Mouse (Mus musculus) embryonic facial prominence, embryonic 13.5 days (tissue): Measurements from ENCODE around the gene Dusp13. TPM values are rescaled to one million over a fixed set of nuclear protein-coding genes. Genes with fewer than 3 reads are reported as not detected.
A peak's percentile ranks its signal among the peaks of the same experiment; 100 is the strongest.

Experiments used
- ATAC-seq: fragments of 200-750 bp; cut with Nextera tagmentation; 2 replicates; pipeline ENCODE4 v1.8.0; 2017; ENCODE audit warnings: low read depth; ENCODE audit not compliant: insufficient number of reproducible peaks, insufficient read depth, low FRiP score, low TSS enrichment
- H3K27ac ChIP-seq: fragments of 300-500 bp; sonication (generic); 2 replicates; pipeline ENCODE4 v1.5.1; 2015; ENCODE audit warnings: moderate library complexity, mild to moderate bottlenecking, inconsistent platforms
- H3K27me3 ChIP-seq: fragments of 300-500 bp; sonication (generic); 2 replicates; pipeline ENCODE4 v1.6.1; 2015; ENCODE audit warnings: mild to moderate bottlenecking, inconsistent platforms
- H3K36me3 ChIP-seq: fragments of 300-500 bp; sonication (generic); 2 replicates; pipeline ENCODE4 v1.6.1; 2015; ENCODE audit warnings: mild to moderate bottlenecking, inconsistent platforms
- H3K4me1 ChIP-seq: fragments of 300-500 bp; sonication (generic); 2 replicates; pipeline ENCODE4 v1.6.1; 2015; ENCODE audit warnings: inconsistent platforms
- H3K4me2 ChIP-seq: fragments of 300-500 bp; sonication (generic); 2 replicates; pipeline ENCODE4 v1.6.1; 2015; ENCODE audit warnings: moderate library complexity, mild to moderate bottlenecking, inconsistent platforms
- H3K4me3 ChIP-seq: fragments of 300-500 bp; sonication (generic); 2 replicates; pipeline ENCODE4 v1.5.1; 2015; ENCODE audit warnings: mild to moderate bottlenecking, inconsistent platforms
- H3K9ac ChIP-seq: fragments of 300-500 bp; sonication (generic); 2 replicates; pipeline ENCODE4 v1.6.1; 2015; ENCODE audit warnings: mild to moderate bottlenecking, inconsistent platforms
- H3K9me3 ChIP-seq: fragments of 300-500 bp; sonication (generic); 2 replicates; pipeline ENCODE4 v1.6.1; 2016; ENCODE audit warnings: inconsistent platforms
- WGBS: fragments of 180-500 bp; shearing (Covaris S2); methylation state at CpG from one replicate; pipeline ENCODE4 v1.1.7; 2015; ENCODE audit warnings: mixed read lengths; 5-methylcytosine and 5-hydroxymethylcytosine counted together
- polyA plus RNA-seq: library from polyadenylated mRNA; unstranded; fragments of >200 nt; fragmentation: Nextera tagmentation; extraction: Ambion mirVana; gene quantifications from 2 replicates; pipeline ENCODE4 v1.2.1, GENCODE M21; 2015

Gene Dusp13
- polyA plus RNA-seq, 1 experiment from 2014 or later: 0.34 TPM

GRCm38 (mm10) chr14:21766398-21766958 lies 15.5 kb upstream of the Dusp13 start:
- Histone ChIP-seq H3K4me1 (peaks cover 26% of the 10 kb centered on the region), H3K9ac (no peak overlapping the region), H3K9me3 (no peaks in the 10 kb centered on the region), H3K4me2 (no peak overlapping the region), H3K36me3 (no peaks in the 10 kb centered on the region), H3K27ac (no peak overlapping the region), H3K4me3 (no peak overlapping the region), H3K27me3 (no peaks in the 10 kb centered on the region)
- ATAC-seq: no peak
- 90% methylated on average over 6 of the region's 6 CpGs for WGBS

- Histone ChIP-seq H3K4me1 (peaks cover 26% of the 10 kb centered on the region), H3K27ac (no peak overlapping the region), H3K27me3 (no peaks in the 10 kb centered on the region), H3K4me3 (no peak overlapping the region), H3K4me2 (no peak overlapping the region), H3K36me3 (no peaks in the 10 kb centered on the region), H3K9ac (no peak overlapping the region), H3K9me3 (no peaks in the 10 kb centered on the region)
- 69% methylated on average over 7 of the region's 7 CpGs for WGBS
- no peak for ATAC-seq
These were observed 14.9 kb upstream of the Dusp13 start for GRCm38 (mm10) chr14:21765754-21766397.

GRCm38 (mm10) chr14:21764646-21765045 lies 13.7 kb upstream of the Dusp13 start:
- 88% methylated on average over 6 of the region's 6 CpGs for WGBS

GRCm38 (mm10) chr14:21763736-21764135 lies 12.8 kb upstream of the Dusp13 start:
- ATAC-seq: no peak
- Histone ChIP-seq H3K4me3 (no peak overlapping the region), H3K9ac (no peak overlapping the region), H3K4me2 (no peak overlapping the region), H3K4me1 (peaks cover 23% of the 10 kb centered on the region), H3K36me3 (no peaks in the 10 kb centered on the region), H3K27me3 (no peaks in the 10 kb centered on the region), H3K27ac (no peak overlapping the region), H3K9me3 (no peaks in the 10 kb centered on the region)
- 91% methylated on average over 3 of the region's 3 CpGs for WGBS

More at GRCm38 (mm10) chr14:21764646-21765045, 13.7 kb upstream of the Dusp13 start:
- no peak overlapping the region for H3K4me2 ChIP-seq
- H3K36me3 ChIP-seq: no peaks in the 10 kb centered on the region
- no peak overlapping the region for H3K4me3 ChIP-seq
- no peak for ATAC-seq
- H3K27me3 ChIP-seq: no peaks in the 10 kb centered on the region
- peaks cover 26% of the 10 kb centered on the region for H3K4me1 ChIP-seq
- no peaks in the 10 kb centered on the region for H3K9me3 ChIP-seq
- no peak overlapping the region for H3K9ac ChIP-seq
- no peak overlapping the region for H3K27ac ChIP-seq

- 74% methylated on average over 9 of the region's 9 CpGs for WGBS
- no peak overlapping the region for H3K4me2 ChIP-seq
- H3K36me3 ChIP-seq: no peaks in the 10 kb centered on the region
- no peaks in the 10 kb centered on the region for H3K9me3 ChIP-seq
- no peak for ATAC-seq
- peaks cover 18% of the 10 kb centered on the region; the same call in 1 of the 2 replicates for H3K4me1 ChIP-seq
- H3K27ac ChIP-seq: no peak overlapping the region
- H3K9ac ChIP-seq: no peak overlapping the region
- H3K4me3 ChIP-seq: no peak overlapping the region
- no peaks in the 10 kb centered on the region for H3K27me3 ChIP-seq
These were observed 10.6 kb upstream of the Dusp13 start for GRCm38 (mm10) chr14:21761560-21761959.

- no peak overlapping the region for H3K27ac ChIP-seq
- no peak overlapping the region for H3K4me3 ChIP-seq
- no peak overlapping the region for H3K4me2 ChIP-seq
- no peaks in the 10 kb centered on the region for H3K27me3 ChIP-seq
- no peaks in the 10 kb centered on the region for H3K9me3 ChIP-seq
- ATAC-seq: no peak
- peaks cover 18% of the 10 kb centered on the region for H3K4me1 ChIP-seq
- WGBS: 74% methylated on average over 4 of the region's 4 CpGs
- no peak overlapping the region for H3K9ac ChIP-seq
- H3K36me3 ChIP-seq: no peaks in the 10 kb centered on the region
These were observed 2.4 kb upstream of the Dusp13 start for GRCm38 (mm10) chr14:21753367-21753766.

GRCm38 (mm10) chr14:21752411-21752810 lies 1.4 kb upstream of the Dusp13 start:
- Histone ChIP-seq H3K36me3 (no peaks in the 10 kb centered on the region), H3K27ac (no peak overlapping the region), H3K4me2 (peak overlapping the region; percentile 89), H3K9ac (no peak overlapping the region), H3K4me3 (no peak overlapping the region), H3K27me3 (no peaks in the 10 kb centered on the region), H3K4me1 (peaks cover 20% of the 10 kb centered on the region), H3K9me3 (no peaks in the 10 kb centered on the region)
- 88% methylated on average over 3 of the region's 3 CpGs for WGBS
- ATAC-seq: no peak

GRCm38 (mm10) chr14:21750008-21750880 lies 737 bp downstream of the Dusp13 start, which contains the start of gene Samd8:
Gene Samd8, plus strand, starts transcription at chr14:21750531.
- Histone ChIP-seq H3K9ac (peak within 1 kb of the TSS; percentile 85), H3K4me3 (peak within 1 kb of the TSS; percentile 78), H3K4me2 (peak within 1 kb of the TSS; percentile 89), H3K27me3 (no peaks in the 10 kb centered on the region), H3K27ac (peak within 1 kb of the TSS; percentile 88), H3K4me1 (peaks cover 20% of the 10 kb centered on the region), H3K9me3 (no peaks in the 10 kb centered on the region), H3K36me3 (no peaks in the 10 kb centered on the region)
- ATAC-seq: peak; percentile 74
- 7% methylated on average over 52 of the region's 52 CpGs for WGBS

GRCm38 (mm10) chr14:21748142-21748870 lies 2.7 kb downstream of the Dusp13 start:
- no peaks in the 10 kb centered on the region for H3K36me3 ChIP-seq
- 40% methylated on average over 15 of the region's 15 CpGs for WGBS
- no peak overlapping the region for H3K4me3 ChIP-seq

GRCm38 (mm10) chr14:21747436-21748141 lies 3.4 kb downstream of the Dusp13 start:
- H3K4me1 ChIP-seq: peaks cover 17% of the 10 kb centered on the region
- H3K4me3 ChIP-seq: no peak overlapping the region
- no peak overlapping the region for H3K27ac ChIP-seq
- no peak overlapping the region for H3K9ac ChIP-seq
- no peaks in the 10 kb centered on the region for H3K36me3 ChIP-seq
- no peak for ATAC-seq
- 69% methylated on average over 14 of the region's 14 CpGs for WGBS
- H3K4me2 ChIP-seq: no peak overlapping the region
- H3K27me3 ChIP-seq: peaks cover 5% of the 10 kb centered on the region
- H3K9me3 ChIP-seq: no peaks in the 10 kb centered on the region

More at GRCm38 (mm10) chr14:21748142-21748870, 2.7 kb downstream of the Dusp13 start:
- ATAC-seq: no peak
- H3K27me3 ChIP-seq: no peaks in the 10 kb centered on the region
- no peaks in the 10 kb centered on the region for H3K9me3 ChIP-seq
- H3K27ac ChIP-seq: no peak overlapping the region
- peaks cover 20% of the 10 kb centered on the region for H3K4me1 ChIP-seq
- no peak overlapping the region for H3K9ac ChIP-seq
- no peak overlapping the region for H3K4me2 ChIP-seq

GRCm38 (mm10) chr14:21746846-21747245 lies 4.1 kb downstream of the Dusp13 start:
- no peak overlapping the region for H3K4me2 ChIP-seq
- no peak overlapping the region for H3K4me3 ChIP-seq
- no peak for ATAC-seq
- no peak overlapping the region for H3K9ac ChIP-seq
- H3K27ac ChIP-seq: no peak overlapping the region
- H3K9me3 ChIP-seq: no peaks in the 10 kb centered on the region
- H3K4me1 ChIP-seq: peaks cover 12% of the 10 kb centered on the region
- H3K27me3 ChIP-seq: peaks cover 7% of the 10 kb centered on the region
- H3K36me3 ChIP-seq: no peaks in the 10 kb centered on the region
- WGBS: 88% methylated on average over 2 of the region's 2 CpGs
